Mouse (Mus musculus) Muller cell, postnatal 12 days (primary cell): ENCODE results near the gene AC161166.1.
"Not testable (repeated sequence)": the region's sequence is repeated elsewhere in the genome, so short reads cannot be mapped to it uniquely, and the experiment has no call there.

Experiments used
- DNase-seq: peaks from one replicate; pipeline ENCODE4 v3.0.0-alpha.2; 2015; ENCODE audit errors: inconsistent ontology term

The AC161166.1 gene

GRCm38 (mm10) chr7:24525686-24526420 lies 13.6 kb upstream of the AC161166.1 start:
- no peak for DNase-seq

GRCm38 (mm10) chr7:24524978-24525377 lies 12.7 kb upstream of the AC161166.1 start:
- DNase-seq, result no peak

- DNase-seq, result no peak
These were observed 11.5 kb upstream of the AC161166.1 start for GRCm38 (mm10) chr7:24523723-24524122.

- DNase-seq, result peak; percentile 52
These were observed 10.6 kb upstream of the AC161166.1 start for GRCm38 (mm10) chr7:24522805-24523204.

GRCm38 (mm10) chr7:24520054-24520453 lies 7.8 kb upstream of the AC161166.1 start:
- not testable (repeated sequence) for DNase-seq

GRCm38 (mm10) chr7:24519130-24519529 lies 6.9 kb upstream of the AC161166.1 start:
- no peak for DNase-seq

- DNase-seq, result no peak
These were observed 5.4 kb upstream of the AC161166.1 start for GRCm38 (mm10) chr7:24517654-24518053.

GRCm38 (mm10) chr7:24517077-24517476 lies 4.8 kb upstream of the AC161166.1 start:
- DNase-seq, result no peak

- not testable (repeated sequence) for DNase-seq
These were observed 4.1 kb upstream of the AC161166.1 start for GRCm38 (mm10) chr7:24516319-24516718.

- DNase-seq, result no peak
These were observed 4.5 kb downstream of the AC161166.1 start for GRCm38 (mm10) chr7:24507726-24508114.

- peak; percentile 90 for DNase-seq
These were observed 5.2 kb downstream of the AC161166.1 start, which contains the start of gene Zfp428 for GRCm38 (mm10) chr7:24506838-24507725. Gene Zfp428 (plus strand): TSS chr7:24507006.

GRCm38 (mm10) chr7:24506476-24506837 lies 5.8 kb downstream of the AC161166.1 start:
- no peak for DNase-seq

- no peak for DNase-seq
These were observed 6.2 kb downstream of the AC161166.1 start for GRCm38 (mm10) chr7:24506065-24506459.

GRCm38 (mm10) chr7:24505447-24506064 lies 6.7 kb downstream of the AC161166.1 start:
- no peak for DNase-seq

- DNase-seq, result no peak
These were observed 7.4 kb downstream of the AC161166.1 start for GRCm38 (mm10) chr7:24504868-24505267.

- no peak for DNase-seq
These were observed 8.3 kb downstream of the AC161166.1 start for GRCm38 (mm10) chr7:24504004-24504403.

- DNase-seq, result no peak
These were observed 10.8 kb downstream of the AC161166.1 start for GRCm38 (mm10) chr7:24501492-24501891.

- DNase-seq, result no peak
These were observed 11.3 kb downstream of the AC161166.1 start for GRCm38 (mm10) chr7:24500929-24501328.

GRCm38 (mm10) chr7:24499856-24500577 lies 12.2 kb downstream of the AC161166.1 start:
- DNase-seq, result no peak

GRCm38 (mm10) chr7:24488303-24488702 lies 24.0 kb downstream of the AC161166.1 start:
- no peak for DNase-seq

- no peak for DNase-seq
These were observed 24.9 kb downstream of the AC161166.1 start for GRCm38 (mm10) chr7:24487403-24487802.
